Mouse (Mus musculus) lung, postnatal 0 days (tissue): ENCODE results near the gene Zfp658. TPM values are rescaled to one million over a fixed set of nuclear protein-coding genes. Genes with fewer than 3 reads are reported as not detected.

Source experiments
- ATAC-seq: fragments of 200-750 bp; cut with Nextera tagmentation; 2 replicates; pipeline ENCODE4 v1.8.0; 2017; ENCODE audit warnings: moderate library complexity
- DNase-seq: peaks from one replicate; pipeline ENCODE4 v3.0.0-alpha.2; 2016; ENCODE audit warnings: low spot score
- H3K27ac ChIP-seq: fragments of 300-500 bp; sonication (generic); 2 replicates; pipeline ENCODE4 v1.5.1; 2014; ENCODE audit warnings: antibody characterized with exemption, mild to moderate bottlenecking, low read length, mixed read lengths
- H3K27me3 ChIP-seq: fragments of 300-500 bp; sonication (generic); replicated peaks from 2 replicates; pipeline ENCODE4 v1.6.1; 2014; ENCODE audit warnings: low read length, mixed read lengths; ENCODE audit not compliant: insufficient read depth
- H3K36me3 ChIP-seq: fragments of 300-500 bp; sonication (generic); 2 replicates; pipeline ENCODE4 v1.6.1; 2014; ENCODE audit warnings: low read length, mixed read lengths; ENCODE audit not compliant: insufficient read depth
- H3K4me1 ChIP-seq: fragments of 300-500 bp; sonication (generic); 2 replicates; pipeline ENCODE4 v1.6.1; 2014; ENCODE audit warnings: antibody characterized with exemption, low read depth, low read length, mixed read lengths; ENCODE audit not compliant: insufficient read depth
- H3K4me2 ChIP-seq: fragments of 300-500 bp; sonication (generic); replicated peaks from 2 replicates; pipeline ENCODE4 v1.6.1; 2014; ENCODE audit warnings: low read depth, mild to moderate bottlenecking, low read length, moderate library complexity, mixed read lengths
- H3K4me3 ChIP-seq: fragments of 300-500 bp; sonication (generic); 2 replicates; pipeline ENCODE4 v1.5.1; 2014; ENCODE audit warnings: low read depth, low read length
- H3K9ac ChIP-seq: fragments of 300-500 bp; sonication (generic); replicated peaks from 2 replicates; pipeline ENCODE4 v1.6.1; 2014; ENCODE audit warnings: low read depth, mild to moderate bottlenecking
- H3K9me3 ChIP-seq: fragments of 300-500 bp; sonication (generic); 2 replicates; pipeline ENCODE4 v1.6.1; 2016; ENCODE audit warnings: low read length, mixed read lengths
- CTCF ChIP-seq: IDR thresholded peaks from 2 replicates; pipeline ENCODE4 v1.5.1; 2016; ENCODE audit warnings: antibody characterized with exemption, mild to moderate bottlenecking
- EP300 ChIP-seq: IDR thresholded peaks from 2 replicates; pipeline ENCODE4 v1.6.1; 2016; ENCODE audit warnings: antibody characterized with exemption, mild to moderate bottlenecking, control low read depth
- WGBS: fragments of 180-500 bp; shearing (Covaris S2); extraction: QIAGEN DNeasy Blood & Tissue Kit; methylation state at CpG from one replicate; pipeline ENCODE4 v1.1.7; 2014; 5-methylcytosine and 5-hydroxymethylcytosine counted together
- polyA plus RNA-seq: library from polyadenylated mRNA; unstranded; fragments of >200 nt; fragmentation: Nextera tagmentation; extraction: Ambion mirVana; gene quantifications from 2 replicates; pipeline ENCODE4 v1.2.1, GENCODE M21; 2015

Zfp658 gene
- polyA plus RNA-seq, 1 experiment from 2014 or later: 1.8 TPM

DNA sequence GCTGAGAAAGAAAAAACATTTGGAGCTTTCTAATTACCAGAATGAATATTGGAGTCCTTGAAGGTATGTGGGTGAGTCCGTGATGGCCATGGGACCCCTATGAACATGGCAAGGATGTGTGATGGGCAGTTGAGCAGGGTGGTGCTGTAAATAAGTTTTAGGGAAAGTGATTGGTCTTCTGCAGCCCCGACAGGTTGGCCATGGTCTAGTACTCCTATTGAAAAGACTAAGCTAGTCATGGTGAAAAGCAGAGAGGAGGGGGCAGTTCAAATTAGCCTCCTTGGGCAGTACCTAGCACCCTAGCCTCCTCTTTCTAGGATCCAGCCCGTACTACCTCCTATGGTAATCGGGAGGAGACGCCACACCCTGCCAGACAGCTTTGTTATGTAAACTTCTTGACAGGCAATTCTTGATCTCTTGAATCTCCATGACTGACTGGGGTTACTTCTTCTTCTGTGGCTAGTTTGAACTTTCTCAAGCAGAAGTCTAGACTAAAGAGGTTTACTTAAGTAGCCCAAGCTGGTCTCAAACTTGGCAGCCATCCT lies 45.8 kb downstream of the Zfp658 start:
- H3K4me3 ChIP-seq: no peak overlapping the region
- H3K4me2 ChIP-seq: no peak overlapping the region
- no peaks in the 10 kb centered on the region for H3K36me3 ChIP-seq
- no peaks in the 10 kb centered on the region for H3K9me3 ChIP-seq
- H3K4me1 ChIP-seq: 0 out of 2 replicates have a peak, but pooled peaks cover 4% of the 10 kb centered on the region
- no peaks in the 10 kb centered on the region for H3K27me3 ChIP-seq
- H3K27ac ChIP-seq: no peak overlapping the region
- WGBS: 37% methylated on average over 5 of the region's 5 CpGs
- no peak overlapping the region for H3K9ac ChIP-seq
- no peak for ATAC-seq
- peak; percentile 36 for DNase-seq
- no peak for TF ChIP-seq EP300
- TF ChIP-seq CTCF: no peak

- TF ChIP-seq CTCF (no peak), EP300 (no peak)
- Histone ChIP-seq H3K9ac (no peak overlapping the region), H3K4me3 (no peak overlapping the region), H3K4me2 (no peak overlapping the region), H3K9me3 (no peaks in the 10 kb centered on the region), H3K27me3 (no peaks in the 10 kb centered on the region), H3K4me1 (0 out of 2 replicates have a peak, but pooled peaks cover 4% of the 10 kb centered on the region), H3K27ac (no peak overlapping the region), H3K36me3 (no peaks in the 10 kb centered on the region)
- DNase-seq: no peak
- ATAC-seq: no peak
- WGBS: 60% methylated on average over 7 of the region's 7 CpGs
Measured at GRCm38 (mm10) chr7:43608316-43608824, 46.3 kb downstream of the Zfp658 start.

DNA sequence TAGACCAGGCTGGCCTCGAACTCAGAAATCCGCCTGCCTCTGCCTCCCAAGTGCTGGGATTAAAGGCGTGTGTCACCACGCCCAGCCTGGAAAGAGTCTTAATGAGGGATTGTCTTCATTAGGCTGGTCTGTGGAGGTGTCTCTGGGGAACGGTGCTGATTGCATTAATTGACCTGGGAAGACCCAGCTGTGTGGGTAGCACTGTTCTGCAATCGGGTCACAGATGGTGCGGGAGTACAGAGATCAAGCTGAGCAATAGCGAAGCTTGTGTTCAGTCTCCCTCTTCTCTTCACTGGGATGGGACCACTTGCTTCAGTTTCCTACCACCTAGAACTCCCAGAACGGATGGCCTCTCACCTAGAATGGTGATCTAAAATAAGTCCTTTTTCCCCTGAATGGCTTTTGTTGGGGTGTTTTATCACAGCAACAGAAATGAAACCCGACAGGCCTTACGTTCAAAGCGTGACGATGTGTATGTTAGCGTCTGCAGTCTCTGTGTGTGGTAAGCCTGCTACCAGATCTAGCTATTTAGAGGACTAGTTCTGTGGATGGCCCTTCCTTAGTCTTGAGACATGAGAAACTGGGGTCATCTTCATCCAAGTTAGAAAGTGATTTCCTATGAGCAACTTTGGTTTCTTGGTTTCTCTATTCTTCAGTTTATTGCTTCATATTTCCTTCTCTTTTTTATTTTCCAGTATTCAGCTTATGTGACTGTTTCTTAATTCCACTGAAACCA lies 51.9 kb downstream of the Zfp658 start:
- no peaks in the 10 kb centered on the region for H3K9me3 ChIP-seq
- H3K9ac ChIP-seq: no peak overlapping the region
- no peak for TF ChIP-seq CTCF
- no peak for TF ChIP-seq EP300
- no peaks in the 10 kb centered on the region for H3K36me3 ChIP-seq
- H3K27me3 ChIP-seq: no peaks in the 10 kb centered on the region
- ATAC-seq: no peak
- H3K4me1 ChIP-seq: no peaks in the 10 kb centered on the region
- no peak for DNase-seq
- WGBS: 89% methylated on average over 14 of the region's 14 CpGs
- H3K27ac ChIP-seq: no peak overlapping the region
- no peak overlapping the region for H3K4me3 ChIP-seq
- no peak overlapping the region for H3K4me2 ChIP-seq

GRCm38 (mm10) chr7:43622927-43623326 lies 60.9 kb downstream of the Zfp658 start:
- no peaks in the 10 kb centered on the region for H3K9me3 ChIP-seq
- ATAC-seq: no peak
- 57% methylated on average over 7 of the region's 7 CpGs for WGBS

DNA sequence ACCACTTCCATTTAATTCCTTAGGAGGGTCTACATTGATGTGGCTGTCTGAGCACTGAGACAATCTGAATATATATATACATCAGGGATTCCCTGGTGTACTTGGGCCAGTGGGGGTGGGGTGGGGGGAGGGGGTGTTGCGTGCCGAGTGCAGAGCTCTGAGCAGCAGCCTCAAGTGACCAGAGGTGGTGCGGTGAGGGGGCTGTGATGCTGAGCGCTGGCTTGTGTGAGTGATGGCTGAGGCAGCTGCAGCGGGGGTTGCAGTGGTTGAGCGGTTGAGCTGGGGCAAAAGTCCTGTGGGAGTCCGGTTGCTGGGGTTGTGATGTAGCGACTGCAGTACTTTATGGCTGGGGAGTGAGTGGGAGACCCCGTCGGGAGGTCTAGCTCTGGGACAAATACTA lies 61.8 kb downstream of the Zfp658 start:
- Histone ChIP-seq H3K4me1 (no peaks in the 10 kb centered on the region), H3K4me2 (no peak overlapping the region), H3K36me3 (no peaks in the 10 kb centered on the region), H3K9me3 (no peaks in the 10 kb centered on the region), H3K27ac (no peak overlapping the region), H3K4me3 (no peak overlapping the region), H3K9ac (no peak overlapping the region), H3K27me3 (no peaks in the 10 kb centered on the region)
- ATAC-seq (no peak), DNase-seq (no peak)
- TF ChIP-seq CTCF (no peak), EP300 (no peak)
- WGBS: 15% methylated on average over 10 of the region's 10 CpGs

More at GRCm38 (mm10) chr7:43622927-43623326, 60.9 kb downstream of the Zfp658 start:
- TF ChIP-seq CTCF (no peak), EP300 (no peak)
- Histone ChIP-seq H3K36me3 (no peaks in the 10 kb centered on the region), H3K4me1 (no peaks in the 10 kb centered on the region), H3K27ac (no peak overlapping the region), H3K4me2 (no peak overlapping the region), H3K27me3 (no peaks in the 10 kb centered on the region), H3K9ac (no peak overlapping the region), H3K4me3 (no peak overlapping the region)
- no peak for DNase-seq

Other genes starting within 250 kb of the Zfp658 start
- 9.7 and 10.5 TPM in 2 replicates for gene Zfp715, start 249.0 kb upstream of the Zfp658 start, polyA plus RNA-seq
- 0.88 and 0.98 TPM in 2 replicates for gene Siglecf, start 210.9 kb upstream of the Zfp658 start, polyA plus RNA-seq
- 0.43 and 0.48 TPM in 2 replicates for gene Siglecg, start 154.1 kb upstream of the Zfp658 start, polyA plus RNA-seq
- not detected in 2 replicates for gene Lim2, start 134.6 kb upstream of the Zfp658 start, polyA plus RNA-seq
- gene Nkg7, start 125.2 kb upstream of the Zfp658 start, polyA plus RNA-seq: 2.6 and 2.9 TPM in 2 replicates
- gene Cldnd2, start 121.5 kb upstream of the Zfp658 start, polyA plus RNA-seq: 0.21 TPM in 1 of 2 replicates, not detected in the other
- gene Etfb, start 118.2 kb upstream of the Zfp658 start, polyA plus RNA-seq: 356 and 377 TPM in 2 replicates
- 0.35 TPM in 1 of 2 replicates, not detected in the other for gene Gm45233, start 118.1 kb upstream of the Zfp658 start, polyA plus RNA-seq
- gene Vsig10l, start 99.1 kb upstream of the Zfp658 start, polyA plus RNA-seq: 5.0 TPM in 2 replicates
- gene Iglon5, start 72.2 kb upstream of the Zfp658 start, polyA plus RNA-seq: 0.05 TPM in 1 of 2 replicates, not detected in the other
- not detected in 2 replicates for gene 4931406B18Rik, start 56.3 kb upstream of the Zfp658 start, polyA plus RNA-seq
- gene Cd33, start 17.8 kb upstream of the Zfp658 start, polyA plus RNA-seq: 5.0 and 6.2 TPM in 2 replicates
- 5.7 and 6.0 TPM in 2 replicates for gene Zfp719, start 17.4 kb downstream of the Zfp658 start, polyA plus RNA-seq
- 0.08 and 0.27 TPM in 2 replicates for gene Zfp819, start 44.9 kb downstream of the Zfp658 start, polyA plus RNA-seq
- gene Ceacam18, start 72.5 kb downstream of the Zfp658 start, polyA plus RNA-seq: 0.07 and 0.08 TPM in 2 replicates
- gene Siglece, start 97.9 kb downstream of the Zfp658 start, polyA plus RNA-seq: 3.2 and 4.0 TPM in 2 replicates
- gene Ctu1, start 109.8 kb downstream of the Zfp658 start, polyA plus RNA-seq: 8.5 and 9.0 TPM in 2 replicates
- gene Klk14, start 128.2 kb downstream of the Zfp658 start, polyA plus RNA-seq: 0.31 and 0.39 TPM in 2 replicates
- 4.8 and 6.3 TPM in 2 replicates for gene Klk13, start 150.3 kb downstream of the Zfp658 start, polyA plus RNA-seq
- gene Klk12, start 206.6 kb downstream of the Zfp658 start, polyA plus RNA-seq: not detected in 2 replicates
- 1.2 and 1.3 TPM in 2 replicates for gene Klk11, start 212.3 kb downstream of the Zfp658 start, polyA plus RNA-seq
- 2.6 and 4.2 TPM in 2 replicates for gene Klk10, start 218.8 kb downstream of the Zfp658 start, polyA plus RNA-seq
- 0.15 and 0.25 TPM in 2 replicates for gene Klk9, start 229.6 kb downstream of the Zfp658 start, polyA plus RNA-seq
- gene Klk8, start 235.3 kb downstream of the Zfp658 start, polyA plus RNA-seq: 41.9 and 47.1 TPM in 2 replicates
- gene Klk7, start 249.0 kb downstream of the Zfp658 start, polyA plus RNA-seq: not detected in 2 replicates